Mouse (Mus musculus): ENCODE results near the gene 4930453N24Rik. TPM values are rescaled to one million over a fixed set of nuclear protein-coding genes. Genes with fewer than 3 reads are reported as not detected.

The 4930453N24Rik gene
- 10 to 100 TPM; 16.5 to 18.3 TPM for total RNA-seq (2021)
- long read RNA-seq, full-length matches to known transcripts, result 18 of 23 reads
- long read RNA-seq, partial matches to known transcripts, result 0 of 23 reads
- long read RNA-seq, other reads (novel, unspliced or antisense), result 5 of 23 reads

DNA sequence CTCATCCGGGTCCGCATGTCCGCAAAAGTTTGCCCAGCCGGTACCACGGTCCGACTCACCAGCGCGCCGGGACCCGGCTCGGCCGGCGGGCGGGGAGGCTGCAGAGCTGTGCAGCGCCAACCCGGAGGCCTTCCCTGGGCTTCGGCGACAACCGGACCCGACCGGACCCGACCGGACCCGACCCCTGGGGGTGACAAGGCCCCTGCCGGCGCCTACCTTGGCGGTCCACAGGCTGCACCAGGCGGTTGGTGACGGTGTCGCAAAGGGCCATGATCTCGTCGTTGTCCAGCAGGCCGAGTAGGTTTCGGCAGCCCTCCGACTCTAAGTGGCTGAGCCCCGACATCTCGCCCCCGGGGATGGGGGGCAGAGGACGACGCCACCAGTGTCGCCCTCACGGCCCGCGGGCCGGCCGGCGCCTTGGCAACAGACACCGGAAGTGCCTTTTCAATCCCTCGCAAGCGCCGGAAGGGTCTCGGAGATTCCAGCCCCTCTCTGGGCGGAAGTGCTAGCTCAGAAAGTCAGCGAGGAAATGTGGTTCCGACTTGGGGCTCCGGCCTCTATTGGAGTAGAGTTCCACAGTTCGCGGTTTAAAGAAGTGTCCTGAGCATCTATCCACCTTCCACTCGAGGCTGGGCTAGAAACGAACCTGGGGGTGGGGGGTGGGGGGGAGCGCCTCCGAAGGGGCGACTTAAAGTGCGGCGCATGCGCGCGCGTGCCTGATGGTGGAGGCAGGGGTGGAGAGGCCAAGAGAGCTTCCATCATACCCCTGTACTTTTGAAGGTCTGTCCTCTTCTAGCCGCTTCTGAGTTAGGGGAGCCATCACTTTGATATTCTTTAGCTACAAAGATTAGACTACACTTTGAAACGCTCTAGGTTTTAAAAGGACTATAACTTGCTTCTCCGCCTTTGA is at the start of gene 4930453N24Rik:
TSS of gene 4930453N24Rik (minus strand) at position 641 of the 910 bp plus-strand sequence.
- DNase-seq (ENCODE audit: low spot score in 2 of 2), result peak; percentile 85 to 89

DNA sequence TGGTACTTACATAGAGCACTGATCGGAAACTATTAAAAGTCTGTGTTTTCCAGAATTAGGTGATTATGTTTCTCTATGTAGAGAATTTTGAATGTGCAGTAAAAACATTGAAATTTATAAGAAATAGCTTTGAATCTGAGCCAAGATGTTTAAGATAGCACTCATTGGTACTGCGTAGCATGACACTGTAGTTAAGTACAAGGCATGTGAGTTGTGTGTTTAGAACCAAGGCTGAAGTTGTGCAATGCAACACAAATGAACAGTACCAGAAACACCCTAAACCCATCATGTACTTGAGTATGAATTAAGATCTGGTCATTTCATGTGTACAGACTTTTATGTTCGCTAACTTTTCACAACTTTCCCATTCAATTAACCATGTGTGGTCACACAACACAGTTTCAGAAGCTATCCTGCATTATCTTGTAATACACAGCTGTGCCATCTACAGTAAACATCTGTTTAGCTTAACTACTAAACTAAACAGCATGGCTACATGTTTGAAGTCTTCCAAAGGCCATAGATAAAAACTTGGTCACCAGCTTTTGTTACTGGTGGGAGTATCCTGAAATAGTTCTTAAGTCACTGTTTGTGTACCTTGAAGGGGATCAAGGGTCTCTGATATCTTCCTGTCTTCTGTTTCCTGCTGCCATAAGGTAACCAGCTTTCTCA is 46.3 kb upstream of the 4930453N24Rik start:
- DNase-seq (ENCODE audit: low spot score in 2 of 2), result no peak

DNA sequence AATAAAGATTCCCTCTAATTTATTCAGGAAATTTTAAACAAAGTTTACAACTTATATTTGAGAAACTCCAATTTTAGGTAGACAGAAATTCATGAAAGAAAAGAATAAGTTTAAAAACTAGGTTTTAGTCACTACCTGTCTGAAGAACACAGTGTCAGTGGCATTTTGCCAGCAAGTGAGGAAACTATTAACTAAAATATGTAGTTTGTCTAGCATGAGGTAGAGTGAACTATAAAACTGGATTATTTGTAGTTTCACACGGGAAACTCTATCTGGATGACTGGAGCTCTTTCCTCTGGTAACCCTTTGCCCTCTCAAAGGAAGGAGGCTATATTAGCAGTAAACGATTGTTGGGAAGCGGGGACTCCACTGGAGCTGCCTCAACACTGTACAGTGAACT is 32.1 kb upstream of the 4930453N24Rik start:
- DNase-seq (ENCODE audit: low spot score in 2 of 2), result no peak

DNA sequence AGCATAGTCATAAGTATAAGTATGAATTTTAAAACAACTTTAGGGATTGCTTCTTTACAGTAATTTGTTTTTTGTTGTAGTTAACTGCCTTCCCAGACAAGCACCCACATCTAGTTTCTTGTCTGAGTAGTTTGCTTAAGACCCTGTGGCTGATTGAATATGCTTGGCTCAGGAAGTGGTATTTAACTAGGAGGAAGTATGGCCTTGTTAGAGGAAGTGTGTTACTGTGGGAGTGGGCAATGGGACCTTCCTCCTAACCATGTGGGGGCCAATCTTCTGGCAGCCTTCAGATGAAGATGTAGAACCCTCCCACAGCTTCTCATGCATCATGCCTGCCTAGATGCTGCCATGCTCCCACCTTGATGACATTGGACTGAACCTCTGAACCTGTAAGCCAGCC is 30.7 kb upstream of the 4930453N24Rik start:
- DNase-seq (ENCODE audit: low spot score in 2 of 2), result no peak

DNA sequence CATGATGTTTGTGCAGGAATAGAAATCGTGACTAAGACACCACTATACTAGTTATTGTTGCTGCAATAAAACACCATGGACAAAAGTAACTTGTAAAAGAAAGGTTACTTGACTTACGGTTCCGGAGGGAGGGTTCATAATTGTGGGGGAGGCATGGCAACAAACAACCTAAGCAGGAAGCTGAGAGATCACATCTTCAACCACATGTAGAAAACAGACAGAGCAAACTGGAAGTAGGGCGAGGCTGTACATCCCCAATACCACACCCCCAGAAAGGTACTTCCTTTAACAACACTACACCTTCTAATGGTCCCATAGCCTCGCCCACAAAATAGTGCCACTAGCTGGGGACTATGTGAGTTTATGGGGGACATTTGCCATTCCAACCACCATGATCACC is 29.4 kb upstream of the 4930453N24Rik start:
- no peak for DNase-seq (ENCODE audit: low spot score in 2 of 2)

DNA sequence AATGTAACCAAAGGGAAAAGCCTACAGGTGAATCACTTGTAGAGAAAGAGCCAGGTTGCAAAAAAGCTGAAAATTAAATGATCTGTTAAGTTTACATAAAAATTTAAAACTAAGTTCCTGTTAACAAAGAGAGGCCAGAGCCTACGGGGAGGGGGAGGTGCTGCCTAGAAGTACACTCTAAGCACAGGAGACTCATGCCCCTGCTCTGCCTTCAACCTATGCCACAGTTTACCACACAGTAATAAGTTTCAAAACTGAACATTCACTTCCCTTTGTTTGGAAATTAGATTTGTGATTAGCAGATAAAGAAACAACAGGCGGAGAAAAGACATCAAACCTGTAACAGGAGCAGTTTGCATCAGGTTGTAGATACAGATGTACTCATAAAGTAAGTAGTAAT is 23.8 kb upstream of the 4930453N24Rik start:
- DNase-seq (ENCODE audit: low spot score in 2 of 2), result no peak

DNA sequence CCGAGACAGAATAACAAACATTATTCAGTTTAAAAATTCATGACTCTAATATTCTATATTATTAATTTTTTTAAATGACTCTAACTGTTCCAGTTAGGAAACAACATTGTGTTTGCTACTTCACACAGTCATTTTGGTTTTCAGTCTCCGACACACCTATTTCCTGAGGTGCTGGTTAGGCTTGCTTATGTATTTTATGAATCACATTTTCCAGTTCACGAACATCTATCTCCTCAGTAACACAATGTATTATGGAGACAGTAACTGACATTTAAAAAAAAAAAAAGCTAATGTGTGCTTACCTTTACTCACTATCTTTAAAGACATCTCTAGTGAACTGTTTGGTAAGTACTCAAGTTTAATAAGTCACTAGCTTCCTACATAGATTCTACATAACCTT is 18.7 kb upstream of the 4930453N24Rik start:
- DNase-seq (ENCODE audit: low spot score in 2 of 2), result no peak

DNA sequence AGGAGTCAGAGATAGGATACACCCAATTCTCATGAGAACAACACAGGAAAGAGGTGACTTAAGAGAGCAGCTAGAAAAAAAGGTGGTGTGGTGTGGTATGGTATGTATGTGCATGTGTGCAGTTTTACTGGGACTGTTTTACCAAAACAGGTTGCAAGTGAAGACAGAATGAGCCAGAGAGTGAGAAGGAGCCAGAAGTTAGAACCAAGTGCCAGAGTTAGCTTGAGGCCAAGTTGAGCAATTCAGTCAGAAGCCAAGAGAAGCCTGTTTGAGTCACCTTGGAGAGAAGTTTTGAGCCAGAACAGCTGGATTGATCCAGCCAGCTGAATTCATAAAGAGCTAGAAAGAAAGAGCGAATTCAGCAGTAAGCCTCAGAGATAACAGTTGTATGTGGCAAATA is 4.6 kb upstream of the 4930453N24Rik start:
- no peak for DNase-seq (ENCODE audit: low spot score in 2 of 2)

DNA sequence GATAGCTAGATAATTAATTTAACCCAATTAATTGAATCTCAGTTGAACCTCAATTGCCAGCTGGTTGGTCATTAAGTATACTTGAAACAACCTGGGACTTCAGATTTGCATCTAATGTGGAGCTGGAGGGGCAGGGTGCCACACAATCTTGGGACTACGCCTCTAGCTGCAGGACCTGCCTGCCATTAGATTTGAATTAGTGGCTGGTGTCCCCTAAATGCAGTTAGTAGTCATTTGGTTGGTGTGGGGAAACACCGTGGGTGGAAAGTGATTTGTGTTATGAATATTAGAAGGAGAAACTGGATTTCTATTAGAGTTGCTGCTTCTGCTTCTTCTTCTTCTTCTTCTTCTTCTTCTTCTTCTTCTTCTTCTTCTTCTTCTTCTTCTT is 464 bp upstream of the 4930453N24Rik start:
- no peak for DNase-seq (ENCODE audit: low spot score in 2 of 2)

DNA sequence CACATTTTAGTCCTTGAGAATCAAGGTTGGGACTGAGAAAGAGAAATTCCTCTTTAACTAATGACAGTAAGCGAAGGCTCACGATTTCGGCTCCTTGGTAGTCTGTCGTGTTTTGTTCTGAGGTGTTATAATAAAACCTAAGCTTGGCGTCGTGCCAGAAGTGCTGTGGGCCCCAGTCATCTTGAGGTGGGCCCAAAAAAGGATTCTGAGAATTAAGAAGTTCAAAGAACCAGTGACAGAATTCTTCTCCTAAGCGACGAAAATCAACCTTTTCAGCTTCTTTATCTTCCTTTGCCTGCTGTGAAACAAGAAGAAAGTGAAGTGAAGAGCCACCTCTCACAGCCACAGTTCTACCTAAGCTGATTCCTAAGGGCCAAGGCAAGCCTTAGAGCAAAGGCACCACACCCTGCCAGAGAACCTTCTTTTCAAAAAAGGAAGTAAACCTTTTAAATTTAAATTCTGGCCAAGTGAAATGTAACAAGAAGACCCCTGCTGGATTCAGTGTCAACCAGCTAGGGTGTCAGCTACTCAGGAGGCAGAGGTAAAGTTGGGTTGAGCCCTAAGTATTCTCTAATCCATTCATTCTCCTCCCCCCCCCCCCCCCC is 4.2 kb downstream of the 4930453N24Rik start:
- DNase-seq (ENCODE audit: low spot score in 2 of 2), result no peak

DNA sequence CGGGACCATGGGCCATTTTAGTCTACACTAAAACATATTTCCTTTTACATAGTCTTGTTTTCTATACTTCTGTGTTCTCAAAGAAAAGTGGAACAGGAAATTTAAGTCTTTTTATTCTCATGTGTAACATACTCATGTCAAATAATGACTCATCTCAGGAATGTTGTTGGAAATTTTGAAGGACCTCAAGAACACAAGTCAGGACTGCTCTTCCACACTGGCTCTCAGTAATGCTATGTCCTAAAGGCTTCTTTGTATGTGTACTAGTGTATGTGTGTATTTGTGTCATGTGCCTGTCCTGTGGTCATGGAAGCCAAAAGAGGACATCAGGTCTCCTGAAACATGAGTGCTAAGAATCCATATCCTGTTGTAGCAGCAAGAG is 11.7 kb downstream of the 4930453N24Rik start:
- DNase-seq (ENCODE audit: low spot score in 2 of 2), result no peak

DNA sequence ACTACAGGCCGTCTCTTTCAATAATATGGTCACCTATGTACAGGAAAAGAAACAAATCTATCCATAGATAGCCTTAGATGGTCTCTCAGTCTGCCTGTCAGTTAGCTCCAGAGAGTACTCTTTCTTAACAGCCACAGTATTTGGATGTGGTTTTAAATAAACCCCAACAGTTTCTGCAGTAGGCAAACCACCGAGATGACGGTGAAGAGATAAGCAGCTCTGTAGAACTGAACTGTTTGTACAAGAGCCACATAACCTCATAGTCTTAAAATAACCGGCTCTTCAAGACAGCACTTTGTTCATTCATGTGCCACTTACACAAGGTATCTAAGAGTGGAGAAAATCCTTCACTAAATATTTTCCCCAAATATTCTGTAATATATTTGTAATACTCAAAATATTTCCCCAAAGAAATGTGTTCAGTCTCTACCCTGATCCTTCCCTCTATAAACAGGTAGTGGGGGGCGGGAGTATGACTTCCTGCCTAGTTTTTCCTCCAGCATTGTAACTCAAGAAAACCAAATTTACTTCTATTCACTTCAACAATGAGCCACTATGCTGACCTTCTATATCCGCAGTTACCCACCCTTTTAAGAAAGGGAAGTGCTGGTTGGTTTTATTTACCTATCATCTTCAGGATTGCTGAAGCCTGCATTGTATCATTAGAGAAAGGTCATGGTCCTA is 12.3 kb downstream of the 4930453N24Rik start:
- no peak for DNase-seq (ENCODE audit: low spot score in 2 of 2)

DNA sequence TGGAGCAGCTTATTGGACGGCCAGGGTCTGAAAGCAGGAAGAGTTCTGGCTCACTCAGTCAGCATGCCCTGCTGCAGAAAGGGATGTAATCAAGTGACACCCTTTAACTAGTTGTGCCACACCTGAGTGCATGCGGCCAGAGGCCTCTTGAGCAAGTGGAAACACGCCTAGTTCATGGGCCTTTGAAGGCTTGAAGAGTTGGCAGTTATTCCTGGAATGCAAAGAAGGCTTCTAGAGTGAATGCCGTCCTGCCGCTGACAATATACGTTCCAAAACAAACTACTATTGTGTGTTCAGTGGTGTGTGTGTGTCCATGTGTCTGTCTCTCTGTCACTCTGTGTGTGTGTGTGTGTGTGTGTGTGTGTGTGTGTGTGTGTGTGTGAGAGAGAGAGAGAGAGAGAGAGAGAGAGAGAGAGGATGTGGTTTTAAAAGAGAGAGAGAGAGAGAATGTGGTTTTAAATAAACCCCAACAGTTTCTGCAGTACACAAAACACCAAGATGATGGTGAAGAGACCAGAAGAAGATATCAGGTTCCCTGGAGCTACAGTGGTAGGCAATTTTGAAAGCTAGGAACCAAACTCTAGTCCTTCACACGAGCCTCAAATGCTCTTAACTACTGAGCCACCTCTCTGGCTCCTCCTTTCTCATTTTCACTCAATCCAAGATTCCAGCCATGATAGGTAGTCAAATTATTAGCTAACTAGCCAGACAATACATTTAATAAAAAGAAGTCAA is 13.1 kb downstream of the 4930453N24Rik start:
- DNase-seq (ENCODE audit: low spot score in 2 of 2), result no peak

DNA sequence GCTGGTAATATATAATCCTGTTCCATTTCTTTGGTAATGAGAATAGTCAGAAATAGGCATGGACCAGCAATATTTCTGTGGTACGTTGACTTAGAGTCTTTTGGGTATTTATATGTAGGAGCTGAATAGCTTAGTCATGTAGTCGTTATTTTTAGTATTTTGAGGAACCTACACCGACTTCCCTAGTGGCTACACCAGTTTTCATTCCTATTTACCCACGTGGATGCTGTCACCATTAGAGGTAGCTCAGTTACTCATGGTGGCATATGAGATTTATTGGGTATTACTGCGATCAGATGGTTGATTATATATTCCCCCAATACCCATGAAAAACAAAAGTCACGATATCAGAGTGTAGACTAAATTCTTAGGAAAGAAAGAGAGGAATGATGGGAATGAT is 14.6 kb downstream of the 4930453N24Rik start:
- no peak for DNase-seq (ENCODE audit: low spot score in 2 of 2)

DNA sequence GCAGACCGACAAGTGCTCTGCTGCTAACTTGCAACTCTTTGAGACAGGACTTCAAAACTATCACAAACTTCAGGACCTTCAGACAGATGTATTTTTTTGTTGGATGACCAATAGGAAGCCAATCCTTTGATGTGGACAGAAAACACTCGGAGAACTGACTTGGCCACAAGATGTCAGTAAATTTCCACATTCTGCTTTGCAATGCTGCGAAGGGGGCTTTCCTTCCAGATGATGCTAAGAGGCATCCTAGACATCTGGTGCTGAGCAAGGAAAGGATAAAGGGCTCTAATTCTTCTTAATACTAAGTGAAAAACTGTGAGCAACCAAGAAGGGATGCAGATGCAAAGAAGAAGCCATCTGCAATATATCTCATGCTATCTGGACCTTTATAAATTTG is 16.2 kb downstream of the 4930453N24Rik start:
- DNase-seq (ENCODE audit: low spot score in 2 of 2), result peak in 1 of 2 experiments; percentile 35

DNA sequence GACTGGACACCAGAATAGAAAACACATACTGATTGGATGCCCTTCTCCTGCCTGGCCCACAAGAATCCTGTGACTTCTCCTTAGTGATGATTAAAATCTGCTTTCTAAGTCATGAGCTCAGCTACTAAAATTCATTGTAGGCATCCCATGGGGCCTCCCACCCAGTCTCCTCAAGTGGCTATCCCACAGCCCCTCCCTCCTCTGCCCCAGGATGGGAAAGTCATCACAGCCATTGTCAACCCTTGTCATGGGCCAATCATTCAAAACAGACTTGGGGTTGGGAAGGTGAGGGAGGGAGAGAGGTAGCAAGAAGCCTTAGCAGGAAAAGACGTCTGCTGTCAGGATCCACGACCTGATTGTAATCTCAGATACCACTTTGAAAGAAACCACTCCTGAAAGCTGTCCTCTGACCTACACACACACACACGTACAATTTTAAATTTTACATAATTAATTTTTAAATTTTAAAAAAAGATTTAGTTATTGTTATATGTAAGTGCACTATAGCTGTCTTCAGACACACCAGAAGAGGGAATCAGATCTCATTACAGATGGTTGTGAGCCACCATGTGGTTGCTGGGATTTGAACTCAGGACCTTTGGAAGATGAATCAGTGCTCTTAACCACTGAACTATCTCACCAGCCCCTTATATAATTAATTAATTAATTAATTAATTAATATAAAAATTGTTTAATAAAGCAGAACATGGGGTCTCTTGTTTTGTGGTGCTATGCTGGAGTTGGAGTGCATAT is 16.8 kb downstream of the 4930453N24Rik start:
- DNase-seq (ENCODE audit: low spot score in 2 of 2), result no peak

DNA sequence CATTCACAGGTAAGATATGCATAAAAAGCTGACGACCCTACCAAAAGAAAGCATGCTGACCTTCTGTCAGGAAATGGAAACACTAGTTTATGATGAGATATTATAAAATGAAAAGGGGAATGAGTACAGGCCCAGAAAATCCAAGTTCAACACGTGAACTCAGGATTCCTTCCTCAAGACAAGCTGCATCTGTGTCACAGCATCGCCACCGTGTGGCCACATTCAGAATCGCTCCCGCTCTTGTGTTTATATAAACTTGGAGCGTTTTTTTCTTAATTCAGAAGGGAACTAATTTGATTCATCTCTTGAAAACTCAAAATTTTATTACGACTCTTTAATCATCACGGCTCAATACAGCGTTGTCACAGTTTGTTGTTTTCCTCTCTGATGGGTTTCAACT is 22.7 kb downstream of the 4930453N24Rik start:
- DNase-seq (ENCODE audit: low spot score in 2 of 2), result peak; percentile 83

DNA sequence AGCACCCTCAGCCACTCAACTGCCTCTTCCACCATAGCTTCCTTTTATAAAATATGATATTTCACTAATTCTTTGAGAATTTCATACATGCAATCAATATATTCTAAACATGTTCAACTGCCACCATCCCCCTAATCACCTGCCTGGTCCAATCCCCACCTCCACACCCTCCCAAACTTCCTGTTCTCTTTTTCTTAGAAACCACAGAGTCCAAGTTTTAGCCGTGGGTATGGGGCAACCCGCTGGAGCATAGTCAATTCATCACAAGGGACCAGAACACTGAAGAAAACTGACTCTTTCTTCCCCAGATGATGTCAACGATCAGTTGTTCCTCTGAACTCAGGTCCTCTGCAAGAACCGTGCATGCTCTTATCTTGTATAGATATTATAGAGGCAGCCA is 25.9 kb downstream of the 4930453N24Rik start:
- no peak for DNase-seq (ENCODE audit: low spot score in 2 of 2)

DNA sequence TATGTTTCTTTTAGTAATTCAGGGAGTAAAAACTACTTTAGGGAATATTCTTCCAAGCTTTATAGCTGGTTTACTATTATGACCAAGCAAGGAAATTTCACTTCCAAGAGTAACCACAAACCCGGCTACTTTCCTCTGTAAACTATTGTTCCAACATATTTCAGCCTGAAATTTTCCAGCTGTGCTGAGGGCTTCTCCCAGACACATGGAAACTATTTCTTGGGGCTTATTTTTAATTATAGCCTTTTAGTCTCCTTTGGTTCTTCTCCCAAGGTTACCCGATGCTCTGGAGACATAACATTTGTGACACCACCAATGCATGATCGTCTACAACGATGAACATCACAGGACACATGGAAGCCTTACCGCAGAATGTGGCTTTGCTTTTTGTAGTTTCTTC is 33.7 kb downstream of the 4930453N24Rik start:
- no peak for DNase-seq (ENCODE audit: low spot score in 2 of 2)
